Mouse (Mus musculus) skeletal muscle tissue, adult 2 months (tissue): ENCODE measurements around the gene Lnpep.
A peak's percentile ranks its signal among the peaks of the same experiment; 100 is the strongest.
"Not testable (repeated sequence)": the region's sequence is repeated elsewhere in the genome, so short reads cannot be mapped to it uniquely, and the experiment has no call there.

Experiments
- DNase-seq: peaks from one replicate; pipeline ENCODE4 v3.0.0-alpha.2; 2012; ENCODE audit warnings: low read depth, low spot score

Gene Lnpep

DNA sequence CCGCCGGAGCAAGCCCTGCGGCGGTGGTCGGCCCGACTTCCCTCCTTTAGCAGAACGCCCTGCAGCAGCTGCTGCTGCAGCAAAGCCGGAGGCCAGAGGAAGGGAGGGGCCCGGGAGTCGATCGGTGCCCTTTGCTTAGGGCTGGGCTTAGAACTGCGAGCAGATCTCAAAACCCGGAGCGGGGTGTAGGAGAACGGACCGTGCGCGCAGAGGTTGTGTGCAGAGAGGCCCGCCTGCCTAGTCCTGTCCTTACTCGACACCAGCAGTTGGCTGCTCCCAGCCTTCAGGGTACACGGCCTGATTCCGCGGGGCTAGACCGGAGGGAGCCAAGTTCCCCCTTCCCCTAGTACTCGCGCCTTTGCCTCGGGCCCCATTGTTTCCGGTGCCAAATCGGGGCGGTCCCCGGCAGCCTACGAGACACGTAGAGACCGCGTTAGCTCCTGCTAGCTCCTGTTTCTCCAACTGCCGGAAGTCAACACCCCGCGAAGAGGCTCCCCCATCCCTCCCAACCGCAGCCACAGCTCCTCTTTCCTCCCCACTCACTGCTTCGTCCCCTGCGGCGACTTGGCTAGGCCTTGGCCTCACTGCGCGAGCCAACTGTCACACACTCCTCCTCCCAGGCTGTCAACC, at the start of gene Lnpep:
Gene Lnpep, minus strand, starts transcription at position 94 of the 630 bp plus-strand sequence.
- peak; percentile 94 for DNase-seq

- DNase-seq = no peak
These were observed 31.0 kb upstream of the Lnpep start for GRCm38 (mm10) chr17:17655829-17656176.

GRCm38 (mm10) chr17:17654997-17655828, 30.4 kb upstream of the Lnpep start:
- DNase-seq = no peak

- no peak for DNase-seq
These were observed 27.7 kb upstream of the Lnpep start for GRCm38 (mm10) chr17:17652570-17652969.

GRCm38 (mm10) chr17:17645738-17646137, 20.9 kb upstream of the Lnpep start:
- DNase-seq = peak; percentile 61

GRCm38 (mm10) chr17:17637387-17637786, 12.5 kb upstream of the Lnpep start:
- DNase-seq = no peak

- DNase-seq = no peak
These were observed 11.3 kb upstream of the Lnpep start for GRCm38 (mm10) chr17:17636147-17636546.

GRCm38 (mm10) chr17:17634033-17634432, 9.2 kb upstream of the Lnpep start:
- no peak for DNase-seq

- DNase-seq = no peak
These were observed 7.1 kb upstream of the Lnpep start for GRCm38 (mm10) chr17:17631985-17632384.

GRCm38 (mm10) chr17:17628237-17628879, 3.5 kb upstream of the Lnpep start:
- not testable (repeated sequence) for DNase-seq

DNA sequence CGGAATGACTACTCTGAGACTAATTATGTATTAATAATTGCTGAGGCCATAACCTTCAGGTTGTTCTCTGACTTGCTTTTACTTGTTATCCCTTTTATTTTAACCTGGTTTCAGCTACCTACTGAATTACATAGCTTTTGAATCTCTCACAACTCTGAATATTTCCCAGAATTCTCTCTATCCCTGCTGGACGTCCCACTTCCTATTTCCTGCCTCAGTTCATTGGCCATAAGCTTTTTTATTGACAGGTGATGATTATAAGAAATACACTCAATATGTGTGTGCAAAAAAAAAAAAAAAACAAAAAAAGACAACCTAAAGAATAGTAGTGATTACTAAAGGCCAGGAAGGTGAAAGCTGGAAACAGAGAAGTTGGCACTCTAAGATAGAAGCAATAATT, 2.7 kb upstream of the Lnpep start:
- DNase-seq = no peak

DNA sequence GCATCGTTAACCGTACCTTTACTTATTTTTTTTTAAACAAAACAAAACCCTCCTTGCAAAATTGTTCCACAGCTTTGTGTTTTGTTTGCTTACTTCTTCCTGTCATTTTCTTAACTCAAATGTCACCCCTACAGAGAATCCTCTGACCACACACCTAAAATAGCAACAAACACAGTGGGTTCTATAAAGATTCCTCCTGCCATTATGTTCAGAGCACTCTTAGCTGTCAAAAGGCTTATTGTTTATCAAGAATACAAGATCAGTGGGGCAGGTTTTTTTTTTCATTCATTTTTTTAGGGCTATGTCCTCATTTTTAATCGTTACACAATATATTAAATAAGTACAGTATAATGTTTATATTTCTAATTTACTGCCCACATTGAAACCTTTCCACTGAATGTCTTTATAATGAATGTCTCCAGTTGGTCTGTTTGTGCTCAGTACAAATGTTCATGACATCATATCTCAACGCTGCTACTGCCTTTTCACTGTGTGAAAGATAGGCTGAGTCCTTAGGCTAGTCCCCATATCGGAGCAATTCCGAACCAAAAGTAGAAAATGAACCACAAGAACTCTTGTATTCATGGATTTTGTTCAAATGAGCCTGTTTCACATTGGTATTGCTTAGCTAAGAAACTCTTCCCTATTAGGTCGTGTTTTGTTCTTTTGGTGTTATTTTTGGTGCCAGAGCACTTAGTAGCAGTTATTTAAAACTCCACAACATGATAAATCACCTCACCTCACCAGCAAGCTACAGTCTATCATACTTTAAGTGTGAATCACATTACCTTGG, 1.2 kb upstream of the Lnpep start:
- no peak for DNase-seq

DNA sequence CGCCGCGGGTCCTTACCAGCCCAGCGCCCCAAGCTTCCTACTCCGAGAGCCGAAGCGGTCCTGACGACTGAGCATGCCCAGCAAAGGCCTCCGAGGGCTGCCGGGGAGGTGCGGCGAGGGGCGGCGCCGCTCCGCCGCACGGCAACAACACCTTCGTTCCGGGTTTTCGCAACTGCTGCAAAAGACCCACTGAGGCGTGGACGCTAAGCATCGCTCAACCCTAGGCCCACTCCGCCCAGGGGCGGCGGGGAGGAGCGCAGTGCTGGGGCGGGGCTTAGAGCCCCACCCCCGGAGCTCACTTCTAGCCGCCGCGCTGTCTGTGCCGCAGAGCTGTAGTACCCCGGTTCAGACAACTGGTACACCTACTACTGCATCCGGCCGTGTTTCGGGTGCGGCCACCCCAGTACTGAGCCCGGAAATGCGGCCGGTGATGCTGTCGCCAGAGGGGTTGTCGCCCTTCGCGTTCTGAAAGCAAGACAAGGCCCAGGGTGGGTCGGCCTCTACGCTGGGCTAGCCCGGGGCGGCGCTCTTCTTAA, 361 bp downstream of the Lnpep start:
- DNase-seq = peak; percentile 97

- peak; percentile 76 for DNase-seq
These were observed 895 bp downstream of the Lnpep start for GRCm38 (mm10) chr17:17623890-17624420.

DNA sequence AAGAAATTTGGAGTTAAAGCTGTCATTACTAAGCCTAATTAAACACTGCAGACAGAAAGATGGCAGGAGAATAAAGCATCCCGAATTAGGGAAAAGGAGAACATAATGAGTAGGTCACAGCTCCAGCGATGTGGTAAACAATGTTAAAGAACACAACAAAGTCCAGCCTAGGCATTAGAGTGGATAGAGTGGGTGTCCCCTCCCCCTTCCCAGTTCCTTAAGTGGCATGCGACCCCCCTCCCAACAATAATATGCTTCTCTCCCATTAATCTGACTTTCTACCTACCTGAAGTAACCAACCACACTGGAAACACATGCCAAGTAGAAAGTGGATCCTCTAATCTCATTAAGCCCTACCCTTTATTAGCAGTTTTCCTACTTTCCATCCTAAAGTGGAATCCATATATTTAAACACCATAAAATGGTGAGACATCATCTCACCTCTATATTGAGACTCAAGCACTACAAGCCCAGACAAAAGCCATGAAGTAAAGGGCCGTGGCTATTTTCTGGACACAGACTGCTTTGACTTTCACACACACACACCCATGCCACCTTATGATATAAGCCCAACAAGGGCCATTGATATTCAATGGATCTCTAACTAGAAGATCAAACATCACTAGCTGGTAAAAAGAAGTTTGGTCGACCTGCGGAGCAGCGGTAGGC, 1.5 kb downstream of the Lnpep start:
- DNase-seq = no peak

GRCm38 (mm10) chr17:17622576-17622975, 2.3 kb downstream of the Lnpep start:
- no peak for DNase-seq

DNA sequence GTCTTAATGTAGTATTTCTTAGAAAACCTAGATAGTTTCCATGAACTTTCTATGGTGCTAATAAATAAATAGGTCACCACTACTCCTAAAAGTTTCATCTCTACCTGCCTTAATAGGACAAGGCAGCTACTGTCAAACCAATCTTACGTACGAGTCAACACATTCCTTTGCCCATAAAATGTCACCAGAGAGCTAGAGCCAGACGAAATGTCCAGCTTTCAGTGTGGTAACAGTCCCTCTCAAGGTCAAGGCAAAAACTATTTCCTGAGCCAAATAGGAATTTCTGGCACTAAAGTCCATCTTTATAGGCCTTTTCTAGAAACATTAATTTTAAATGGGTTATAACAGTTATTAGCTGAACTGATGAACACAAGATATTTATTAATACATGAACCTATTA, 3.3 kb downstream of the Lnpep start:
- no peak for DNase-seq

- DNase-seq = no peak
These were observed 6.4 kb downstream of the Lnpep start for GRCm38 (mm10) chr17:17618463-17618862.

DNA sequence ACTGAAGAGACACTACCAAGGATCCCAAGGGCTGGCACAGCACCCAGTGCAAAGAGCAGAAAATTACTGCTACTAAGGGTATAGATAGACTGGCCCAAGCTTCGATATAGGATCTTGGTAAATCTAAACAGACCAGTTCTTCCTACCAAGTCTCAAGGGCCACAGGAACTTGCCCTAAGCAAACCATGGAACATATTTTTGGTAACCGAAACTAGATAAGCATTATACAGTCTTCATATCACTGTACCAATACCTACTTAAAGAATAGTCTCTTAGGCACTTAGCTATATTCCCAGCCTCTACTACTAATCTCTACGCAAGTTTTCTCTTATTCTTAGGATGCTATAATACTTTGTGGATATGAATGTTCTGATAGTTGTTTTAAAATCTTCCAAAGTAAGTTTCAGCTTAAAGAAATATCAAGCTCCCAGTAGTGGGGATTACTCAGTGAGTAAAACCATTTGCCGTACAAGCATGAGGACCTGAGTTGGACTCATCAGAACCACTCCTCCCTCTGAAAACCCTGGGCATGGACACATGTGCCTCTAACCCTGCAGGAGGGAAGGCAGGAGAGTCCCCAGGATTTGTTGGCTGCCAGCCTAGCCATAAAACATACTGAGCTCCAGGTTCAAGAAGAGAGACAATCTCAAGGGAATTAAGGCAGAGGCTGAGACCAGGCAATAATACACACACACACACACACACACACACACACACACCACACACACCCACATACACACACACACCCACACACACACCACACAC, 7.2 kb downstream of the Lnpep start:
- DNase-seq = no peak

- DNase-seq = no peak
These were observed 12.5 kb downstream of the Lnpep start for GRCm38 (mm10) chr17:17612336-17612735.
